Mouse (Mus musculus) large intestine, adult 2 months (tissue): ENCODE measurements at regions not wholly inside any gene's neighbourhood (a gene's known extent, or its start where the extent isn't known, plus 50 kb on each side); places are given as distances from the start of the nearest gene placed in this dataset.

Experiments used
- DNase-seq: peaks from one replicate; pipeline ENCODE4 v3.0.0-alpha.2; 2012; ENCODE audit warnings: low read depth, low spot score
- WGBS: fragments of 180-500 bp; shearing (Covaris S2); methylation state at CpG from one replicate; pipeline ENCODE4 v1.1.7; 2018; 5-methylcytosine and 5-hydroxymethylcytosine counted together

GRCm38 (mm10) chr4:10124252-10124651 lies 750.0 kb upstream of the 2610301B20Rik start:
- no peak for DNase-seq
- whole genome bisulfite sequencing = 58% methylated on average over 2 of the region's 2 CpGs

- 35% methylated on average over 6 of the region's 6 CpGs for WGBS
- peak; percentile 60 for DNase-seq
Observed at GRCm38 (mm10) chr4:10141238-10141934, 732.9 kb upstream of the 2610301B20Rik start.

- WGBS = 55% methylated on average over 2 of the region's 2 CpGs
Observed at GRCm38 (mm10) chr4:10149911-10150310, 724.4 kb upstream of the 2610301B20Rik start.

GRCm38 (mm10) chr4:10150501-10150900 lies 723.8 kb upstream of the 2610301B20Rik start:
- DNase-seq = peak; percentile 33
- WGBS = 6% methylated on average over 2 of the region's 2 CpGs

More at GRCm38 (mm10) chr4:10149911-10150310, 724.4 kb upstream of the 2610301B20Rik start:
- DNase-seq = no peak

- no peak for DNase-seq
- 83% methylated on average over 5 of the region's 5 CpGs for WGBS
Observed at GRCm38 (mm10) chr4:10155705-10156390, 718.5 kb upstream of the 2610301B20Rik start.

- 51% methylated on average over 3 of the region's 3 CpGs for WGBS
- no peak for DNase-seq
Observed at GRCm38 (mm10) chr4:10189896-10190295, 684.4 kb upstream of the 2610301B20Rik start.

- WGBS = 90% methylated on average over 1 of the region's 1 CpGs
- DNase-seq = no peak
Observed at GRCm38 (mm10) chr4:10197245-10197943, 676.9 kb upstream of the 2610301B20Rik start.

GRCm38 (mm10) chr4:10201835-10202234 lies 672.5 kb upstream of the 2610301B20Rik start:
- WGBS = 32% methylated on average over 3 of the region's 3 CpGs

GRCm38 (mm10) chr4:10204224-10204623 lies 670.1 kb upstream of the 2610301B20Rik start:
- 87% methylated on average over 1 of the region's 1 CpGs for WGBS

More at GRCm38 (mm10) chr4:10201835-10202234, 672.5 kb upstream of the 2610301B20Rik start:
- no peak for DNase-seq

GRCm38 (mm10) chr4:10209324-10209923 lies 664.9 kb upstream of the 2610301B20Rik start:
- DNase-seq = no peak
- WGBS = 60% methylated on average over 4 of the region's 4 CpGs

More at GRCm38 (mm10) chr4:10204224-10204623, 670.1 kb upstream of the 2610301B20Rik start:
- DNase-seq = no peak

GRCm38 (mm10) chr4:10211303-10211702 lies 663.0 kb upstream of the 2610301B20Rik start:
- no peak for DNase-seq
- 81% methylated on average over 4 of the region's 4 CpGs for WGBS

GRCm38 (mm10) chr4:10235324-10235723 lies 639.0 kb upstream of the 2610301B20Rik start:
- DNase-seq = no peak
- WGBS = 79% methylated on average over 5 of the region's 5 CpGs

GRCm38 (mm10) chr4:10242117-10242516 lies 632.2 kb upstream of the 2610301B20Rik start:
- WGBS = 78% methylated on average over 4 of the region's 4 CpGs
- no peak for DNase-seq

GRCm38 (mm10) chr4:10242909-10243308 lies 631.4 kb upstream of the 2610301B20Rik start:
- WGBS = 59% methylated on average over 2 of the region's 2 CpGs
- no peak for DNase-seq

- WGBS = 71% methylated on average over 6 of the region's 6 CpGs
- DNase-seq = no peak
Observed at GRCm38 (mm10) chr4:10254029-10254690, 620.1 kb upstream of the 2610301B20Rik start.

- no peak for DNase-seq
- WGBS = 52% methylated on average over 4 of the region's 4 CpGs
Observed at GRCm38 (mm10) chr4:10257537-10257936, 616.8 kb upstream of the 2610301B20Rik start.

GRCm38 (mm10) chr4:10260351-10260750 lies 613.9 kb upstream of the 2610301B20Rik start:
- no peak for DNase-seq
- 75% methylated on average over 6 of the region's 6 CpGs for WGBS

GRCm38 (mm10) chr4:10265942-10266341 lies 608.4 kb upstream of the 2610301B20Rik start:
- DNase-seq = no peak
- 77% methylated on average over 2 of the region's 2 CpGs for WGBS

GRCm38 (mm10) chr4:10285562-10285961 lies 588.7 kb upstream of the 2610301B20Rik start:
- DNase-seq = no peak
- 44% methylated on average over 2 of the region's 2 CpGs for WGBS
